Mouse (Mus musculus) heart, adult 2 months (tissue): ENCODE data around the gene Gtpbp4. TPM values are rescaled to one million over a fixed set of nuclear protein-coding genes. Genes with fewer than 3 reads are reported as not detected.
A peak's percentile ranks its signal among the peaks of the same experiment; 100 is the strongest.

Source experiments
- DNase-seq, 2 experiments: peaks; one replicate each; pipeline ENCODE4 v3.0.0; 2021
- H3K27ac ChIP-seq: fragments of 200-600 bp; 2 replicates; pipeline ENCODE4 v1.8.1; 2022
- H3K27me3 ChIP-seq: fragments of 200-500 bp; 2 replicates; pipeline ENCODE4 v1.6.1; 2012; ENCODE audit warnings: mild to moderate bottlenecking, low read length, inconsistent platforms, mixed read lengths; ENCODE audit not compliant: control insufficient read depth, insufficient read depth
- H3K36me3 ChIP-seq: fragments of 200-500 bp; 2 replicates; pipeline ENCODE4 v1.6.1; 2012; ENCODE audit warnings: low read length, inconsistent platforms; ENCODE audit not compliant: control insufficient read depth, insufficient read depth
- H3K4me1 ChIP-seq: fragments of 200-500 bp; 2 replicates; pipeline ENCODE4 v1.6.1; 2011; ENCODE audit warnings: low read length; ENCODE audit not compliant: control insufficient read depth, insufficient read depth
- H3K4me3 ChIP-seq: fragments of 200-600 bp; 2 replicates; pipeline ENCODE4 v1.8.1; 2022
- H3K79me2 ChIP-seq: fragments of 200-500 bp; replicated peaks from 2 replicates; pipeline ENCODE4 v1.6.1; 2012; ENCODE audit warnings: mild to moderate bottlenecking, inconsistent platforms, low read length, moderate library complexity, mixed read lengths; ENCODE audit not compliant: control insufficient read depth, insufficient read depth
- H3K9ac ChIP-seq: fragments of 200-500 bp; 2 replicates; pipeline ENCODE4 v1.6.1; 2012; ENCODE audit warnings: low read depth, mild to moderate bottlenecking, control low read depth, inconsistent platforms, low read length, mixed read lengths
- CTCF ChIP-seq: fragments of 200-600 bp; IDR thresholded peaks from 2 replicates; pipeline ENCODE4 v1.8.1; 2022; ENCODE audit warnings: antibody characterized with exemption, mild to moderate bottlenecking, moderate library complexity
- EP300 ChIP-seq: fragments of 200-500 bp; IDR thresholded peaks from 2 replicates; pipeline ENCODE4 v1.6.1; 2011; ENCODE audit warnings: low read depth, low read length, control low read depth; ENCODE audit not compliant: insufficient read depth
- POLR2A ChIP-seq: fragments of 200-500 bp; IDR thresholded peaks from 2 replicates; pipeline ENCODE4 v1.6.1; 2011; ENCODE audit warnings: mild to moderate bottlenecking, low read depth, low read length, control low read depth; ENCODE audit not compliant: insufficient read depth
- WGBS: fragments of 180-500 bp; shearing (Covaris S2); methylation state at CpG from one replicate; pipeline ENCODE4 v1.1.7; 2018; 5-methylcytosine and 5-hydroxymethylcytosine counted together
- intact Hi-C: fragments of 180-260 bp; cut with DNase I; formaldehyde crosslinking; loops from one replicate; pipeline ENCODE4 v1.15.1; 2025
- long read RNA-seq: library from polyadenylated mRNA; stranded (forward); transcript quantifications from one replicate; pipeline ENCODE4 v2.0.0, GENCODE M21; 2021
- polyA plus RNA-seq: library from polyadenylated mRNA; depleted of rRNA; stranded (reverse); fragments of >200 nt; gene quantifications from 2 replicates; pipeline ENCODE4 v1.2.3, GENCODE M21; 2012; rRNA removed
- total RNA-seq, 2 experiments: library from RNA; stranded (reverse); gene quantifications; 2 replicates each; pipeline ENCODE4 v1.2.3; 2021

The Gtpbp4 gene
- total RNA-seq: 10 to 100 TPM; 36.9 to 37.9 TPM
- polyA plus RNA-seq: 7.1 and 17.1 TPM in 2 replicates
- long read RNA-seq, full-length matches to known transcripts: 33 of 35 reads
- long read RNA-seq, partial matches to known transcripts: 1 of 35 reads
- long read RNA-seq, other reads (novel, unspliced or antisense): 1 of 35 reads

DNA sequence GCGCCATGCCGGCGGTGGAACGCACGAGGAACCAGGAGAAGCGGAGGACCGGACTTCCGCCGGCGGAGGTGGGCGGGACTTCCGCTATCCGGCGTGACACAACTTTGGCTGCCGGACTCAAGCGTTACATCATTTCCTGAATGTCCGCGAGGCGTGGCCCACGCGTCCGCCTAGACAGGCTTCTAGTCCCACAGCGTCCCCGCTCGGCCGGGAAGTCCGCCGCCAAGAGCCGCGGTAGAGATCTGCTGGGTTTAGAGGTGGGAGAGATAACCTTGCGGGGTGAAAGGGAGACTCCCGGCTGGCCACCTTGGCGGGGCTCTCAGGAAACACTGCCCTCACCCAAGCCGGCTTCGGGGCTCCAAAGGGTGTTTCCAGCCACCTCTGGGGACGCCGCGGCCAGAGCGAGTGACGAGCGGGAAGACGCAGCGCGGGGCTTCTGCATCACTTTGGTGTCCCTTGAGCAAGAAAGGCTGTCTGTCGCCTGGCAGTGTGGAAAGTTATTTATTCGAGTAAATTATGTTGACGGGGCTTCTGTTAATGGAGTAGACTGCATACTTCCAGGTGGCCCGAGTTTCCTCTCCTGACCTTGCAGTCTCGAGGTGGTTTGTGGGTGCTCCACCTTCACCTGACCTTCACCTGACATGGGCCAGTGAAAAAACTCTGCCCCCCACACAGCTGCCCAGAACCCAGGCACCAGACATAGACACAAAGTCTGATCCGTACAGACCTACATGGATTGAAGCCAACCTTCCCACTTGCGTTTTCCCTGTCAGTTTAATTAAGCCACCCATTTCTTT lies at the start of gene Gtpbp4:
Gtpbp4 (minus strand) TSS at position 94 of the 797 bp plus-strand sequence.
- under 1% methylated on average over 51 of the region's 51 CpGs for WGBS
- peaks cover 4% of the 10 kb centered on the region for H3K4me1 ChIP-seq
- intact Hi-C loops: loop anchor here (1.0 to 5.0 kb wide), 4 partner anchors 97 to 281 kb away; partner anchors contain the start of genes Dip2c, Larp4b and Wdr37
- no peaks in the 10 kb centered on the region for H3K27me3 ChIP-seq
- H3K36me3 ChIP-seq: peaks cover 5% of the 10 kb centered on the region; the same call in 1 of the 2 replicates
- DNase-seq: peak; percentile 97
- peak within 1 kb of the TSS; percentile 94 for H3K4me3 ChIP-seq
- peak within 1 kb of the TSS; percentile 86 for H3K9ac ChIP-seq
- peak; percentile 94 for TF ChIP-seq CTCF
- TF ChIP-seq EP300: peak; percentile 80; the same call in 1 of the 2 replicates
- TF ChIP-seq POLR2A: peak; percentile 83
- peak within 1 kb of the TSS; percentile 96 for H3K27ac ChIP-seq
- H3K79me2 ChIP-seq: peaks cover 7% of the 10 kb centered on the region; the same call in 1 of the 2 replicates

DNA sequence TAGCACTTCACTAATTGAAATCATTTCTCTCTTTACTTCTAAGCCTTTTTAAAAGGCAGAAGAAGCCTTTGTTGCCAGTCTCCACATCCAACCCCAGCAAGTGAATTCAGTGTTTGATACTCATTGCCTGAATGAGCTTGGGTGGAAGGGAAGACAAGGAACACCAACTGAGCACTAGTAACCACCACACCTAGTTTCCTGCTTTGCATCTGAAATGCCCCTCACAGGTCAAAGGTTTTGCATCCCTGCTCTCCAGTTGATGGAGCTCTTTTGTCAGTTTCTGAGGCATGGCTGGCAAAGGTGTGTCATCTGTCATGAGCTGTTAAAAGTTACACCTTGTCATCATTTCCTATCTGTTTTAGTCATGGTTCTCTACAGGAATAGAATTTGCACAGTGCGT lies 48.8 kb upstream of the Gtpbp4 start:
- no peaks in the 10 kb centered on the region for H3K79me2 ChIP-seq
- H3K4me1 ChIP-seq: no peaks in the 10 kb centered on the region
- no peak overlapping the region for H3K9ac ChIP-seq
- intact Hi-C loops: no loop called here
- no peak overlapping the region for H3K27ac ChIP-seq
- DNase-seq: no peak
- H3K4me3 ChIP-seq: no peak overlapping the region
- 100% methylated on average over 1 of the region's 1 CpGs for WGBS
- no peaks in the 10 kb centered on the region for H3K36me3 ChIP-seq
- H3K27me3 ChIP-seq: no peaks in the 10 kb centered on the region
- TF ChIP-seq POLR2A (no peak), CTCF (no peak)

DNA sequence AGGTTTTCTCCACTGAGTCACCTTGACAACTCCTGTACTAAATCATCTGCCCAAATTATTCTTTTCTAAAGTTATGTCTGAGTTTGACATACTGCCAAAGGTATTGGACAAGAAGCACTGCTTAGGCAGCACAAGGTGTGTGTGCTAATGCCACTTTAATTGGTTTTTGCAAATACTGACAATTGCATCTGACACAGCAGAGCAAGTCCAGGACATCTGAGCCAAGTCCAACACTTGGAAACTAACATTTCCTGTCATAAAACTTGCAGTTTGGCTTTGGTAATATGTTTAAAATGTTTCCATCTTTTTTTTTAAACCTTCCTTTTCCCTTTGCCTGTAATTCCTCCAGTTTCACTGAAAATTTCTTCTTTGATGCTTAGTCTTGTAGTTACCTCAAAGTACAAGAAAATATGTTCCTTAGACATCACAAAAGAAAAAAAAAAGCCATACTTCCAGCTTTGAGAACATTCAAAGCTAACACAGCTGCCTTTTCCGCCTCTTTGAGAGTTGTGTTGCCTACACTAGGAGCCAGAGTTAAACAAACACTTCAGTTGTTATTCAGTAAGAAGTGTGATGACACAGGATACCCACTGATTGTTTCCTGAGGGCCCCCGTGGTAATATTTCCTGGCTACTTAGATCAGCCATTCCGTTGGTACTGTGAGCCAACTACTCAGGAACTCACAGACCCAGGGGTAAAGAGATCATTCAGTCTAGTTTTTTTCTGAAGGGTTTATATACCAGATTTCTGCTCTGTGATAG lies 47.6 kb upstream of the Gtpbp4 start:
- intact Hi-C loops: no loop called here
- WGBS: 30% methylated on average over 3 of the region's 3 CpGs
- no peak for DNase-seq
- H3K27ac ChIP-seq: no peak overlapping the region
- no peaks in the 10 kb centered on the region for H3K4me1 ChIP-seq
- H3K79me2 ChIP-seq: no peaks in the 10 kb centered on the region
- no peak overlapping the region for H3K9ac ChIP-seq
- no peak overlapping the region for H3K4me3 ChIP-seq
- no peak for TF ChIP-seq CTCF
- no peak for TF ChIP-seq POLR2A
- no peak for TF ChIP-seq EP300
- H3K36me3 ChIP-seq: no peaks in the 10 kb centered on the region
- H3K27me3 ChIP-seq: no peaks in the 10 kb centered on the region

DNA sequence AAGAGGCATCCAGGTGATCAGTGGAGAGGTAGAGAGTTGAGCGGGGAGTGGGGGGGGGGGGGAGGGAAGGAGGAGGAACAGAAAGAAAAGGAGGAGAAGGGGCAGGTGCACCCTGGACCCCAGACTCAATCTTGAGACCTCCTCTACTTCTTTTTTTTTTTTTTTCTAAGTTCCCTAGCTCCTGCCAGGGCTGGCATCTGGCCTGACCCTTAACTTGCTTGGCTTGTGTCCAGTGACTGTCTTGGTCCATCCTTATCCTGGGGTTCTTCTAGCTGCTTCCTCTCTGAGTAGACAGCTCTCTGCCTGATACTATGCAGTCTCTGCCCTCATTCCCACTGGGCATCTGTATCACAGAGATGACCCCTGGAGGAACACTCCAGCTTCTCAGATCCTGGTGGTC lies 44.7 kb upstream of the Gtpbp4 start:
- no peaks in the 10 kb centered on the region for H3K27me3 ChIP-seq
- 74% methylated on average over 1 of the region's 1 CpGs for WGBS
- H3K4me1 ChIP-seq: no peaks in the 10 kb centered on the region
- no peak overlapping the region for H3K27ac ChIP-seq
- TF ChIP-seq POLR2A (no peak), EP300 (no peak), CTCF (no peak)
- no peak overlapping the region for H3K4me3 ChIP-seq
- intact Hi-C loops: no loop called here
- H3K79me2 ChIP-seq: no peaks in the 10 kb centered on the region
- H3K9ac ChIP-seq: no peak overlapping the region
- no peak for DNase-seq
- no peaks in the 10 kb centered on the region for H3K36me3 ChIP-seq

DNA sequence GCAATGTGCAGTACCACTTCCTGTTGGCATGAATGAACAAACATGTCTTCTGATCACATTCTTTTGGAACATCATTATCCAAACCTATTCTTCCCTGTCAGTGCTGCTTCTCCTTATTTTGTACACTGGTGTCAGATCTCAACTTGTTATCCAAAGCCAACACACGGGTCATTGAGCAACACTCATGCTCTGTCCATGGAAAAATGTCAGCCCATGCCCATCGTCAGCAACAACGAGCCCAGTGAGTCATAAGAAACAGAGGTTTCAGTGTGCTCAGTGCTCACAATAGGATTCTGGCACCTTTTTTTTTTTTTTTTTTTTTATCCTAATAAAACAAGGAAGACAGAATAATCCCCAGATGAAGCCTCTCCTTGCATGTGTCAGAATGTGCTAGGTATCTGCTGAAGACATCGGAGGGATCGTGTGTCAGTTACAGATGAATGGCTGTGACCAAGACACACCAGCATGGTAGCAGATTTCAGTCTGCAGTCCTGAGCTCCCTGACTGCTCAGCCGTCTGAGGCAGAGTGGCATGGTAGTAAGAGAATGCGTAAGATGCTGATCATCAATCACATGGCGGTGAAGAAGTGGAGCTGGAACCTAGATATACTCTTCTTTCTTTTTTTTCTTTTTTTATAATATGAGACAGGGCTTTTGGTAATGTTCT lies 36.2 kb upstream of the Gtpbp4 start:
- no peak for TF ChIP-seq EP300
- TF ChIP-seq CTCF: no peak
- no peak for TF ChIP-seq POLR2A

More for the DNA sequence above, 36.2 kb upstream of the Gtpbp4 start:
- Histone ChIP-seq H3K27ac (no peak overlapping the region), H3K9ac (no peak overlapping the region), H3K4me3 (no peak overlapping the region), H3K79me2 (no peaks in the 10 kb centered on the region), H3K27me3 (no peaks in the 10 kb centered on the region), H3K36me3 (no peaks in the 10 kb centered on the region), H3K4me1 (no peaks in the 10 kb centered on the region)
- no peak for DNase-seq
- intact Hi-C loops: no loop called here
- 79% methylated on average over 8 of the region's 8 CpGs for WGBS
